Mouse (Mus musculus) bone marrow macrophage, adult 2 months (primary cell): ENCODE measurements around the gene Exoc2.

Experiments
- CTCF ChIP-seq: IDR thresholded peaks from 2 replicates; pipeline ENCODE4 v1.5.1; 2012; ENCODE audit warnings: low read depth, mild to moderate bottlenecking, low read length, moderate library complexity
- POLR2A ChIP-seq: IDR thresholded peaks from 2 replicates; pipeline ENCODE4 v1.6.1; 2012; ENCODE audit warnings: mild to moderate bottlenecking, low read depth, low read length, borderline replicate concordance

GRCm38 (mm10) chr13:30981666-30982065 lies 7.8 kb upstream of the Exoc2 start:
- TF ChIP-seq POLR2A: no peak
- TF ChIP-seq CTCF: 0 out of 2 replicates have a peak, but pooled peaks have one; percentile 28
